Mouse (Mus musculus): ENCODE measurements around the gene Tsg101. TPM values are rescaled to one million over a fixed set of nuclear protein-coding genes. Genes with fewer than 3 reads are reported as not detected.
A peak's percentile ranks its signal among the peaks of the same experiment; 100 is the strongest.

The Tsg101 gene
- polyA plus RNA-seq, 1 experiment from 2014 or later: 322 TPM

DNA sequence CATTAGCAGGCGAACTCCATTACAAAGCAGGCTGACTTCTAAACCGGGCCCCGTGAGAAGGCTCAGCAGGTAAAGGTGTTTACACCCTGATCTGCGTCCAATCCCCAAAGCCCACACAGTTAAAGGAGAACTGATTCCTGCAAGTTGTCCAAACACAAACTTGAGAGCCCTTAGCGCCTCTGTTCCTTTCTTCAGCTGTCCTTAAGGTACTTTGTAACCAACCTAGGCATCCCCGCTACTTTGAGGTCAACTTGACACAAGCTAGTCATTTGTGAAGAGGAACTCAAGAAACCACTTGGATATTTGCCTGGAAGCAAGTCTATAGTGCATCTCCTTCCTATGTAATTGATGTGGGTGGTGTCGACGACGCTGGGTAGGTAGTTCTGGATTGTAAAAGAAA lies 62.3 kb downstream of the Tsg101 start:
- H3K4me3 ChIP-seq (ENCODE audit: low read depth, low read length): no peak overlapping the region
- DNase-seq (ENCODE audit: low spot score) (no peak), ATAC-seq (replicated peaks; ENCODE audit: low FRiP score) (no peak)
- no peak overlapping the region for H3K9ac ChIP-seq (ENCODE audit: low read length)
- no peaks in the 10 kb centered on the region for H3K9me3 ChIP-seq (ENCODE audit: control insufficient read depth, low read length)
- H3K27me3 ChIP-seq (ENCODE audit: control insufficient read depth, insufficient read depth, low read length): no peaks in the 10 kb centered on the region
- peaks cover 7% of the 10 kb centered on the region for H3K36me3 ChIP-seq (ENCODE audit: control insufficient read depth, insufficient read depth, low read length)
- no peak overlapping the region for H3K27ac ChIP-seq (ENCODE audit: low read depth, low read length)
- 82% methylated on average over 9 of the region's 9 CpGs for WGBS
- H3K4me2 ChIP-seq (ENCODE audit: low read depth, low read length, severe bottlenecking): no peak overlapping the region
- no peaks in the 10 kb centered on the region for H3K4me1 ChIP-seq (replicated peaks; ENCODE audit: control insufficient read depth, insufficient read depth, low read length)

DNA sequence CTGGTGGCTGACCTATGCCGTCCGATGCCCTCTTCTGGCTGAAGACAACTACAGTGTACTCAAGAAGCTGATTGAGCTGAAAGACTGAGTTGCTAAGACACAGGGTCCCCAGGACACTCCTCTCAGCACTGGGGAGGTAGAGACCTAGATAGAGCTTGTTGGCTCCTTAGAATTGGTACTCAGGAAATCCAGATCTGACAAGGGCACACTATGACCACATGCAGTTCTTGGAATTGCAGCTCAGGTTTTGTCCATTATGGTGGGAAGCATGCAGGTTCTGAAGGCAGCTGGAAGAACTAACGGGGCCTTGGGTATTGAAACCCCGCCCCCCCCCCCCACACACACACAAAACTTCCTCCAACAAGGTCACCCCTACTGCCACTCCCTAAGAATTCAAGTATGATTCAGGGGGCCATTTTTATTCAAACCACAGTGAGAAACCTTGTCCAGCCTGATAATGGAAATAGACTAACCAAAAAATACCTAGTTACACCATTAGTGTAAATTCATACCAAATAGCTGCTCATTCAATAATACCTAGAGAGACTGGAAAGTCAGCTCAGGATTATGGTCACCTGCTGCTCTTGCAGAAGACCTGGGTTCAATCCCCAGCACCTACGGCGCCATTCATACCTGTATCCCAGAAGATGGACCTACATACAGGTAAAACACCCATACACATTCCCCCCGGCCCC lies 63.8 kb downstream of the Tsg101 start:
- ATAC-seq (replicated peaks; ENCODE audit: low FRiP score) (no peak), DNase-seq (ENCODE audit: low spot score) (no peak)
- no peaks in the 10 kb centered on the region for H3K9me3 ChIP-seq (ENCODE audit: control insufficient read depth, low read length)
- H3K36me3 ChIP-seq (ENCODE audit: control insufficient read depth, insufficient read depth, low read length): peaks cover 9% of the 10 kb centered on the region
- no peak overlapping the region for H3K9ac ChIP-seq (ENCODE audit: low read length)
- H3K27me3 ChIP-seq (ENCODE audit: control insufficient read depth, insufficient read depth, low read length): no peaks in the 10 kb centered on the region
- no peaks in the 10 kb centered on the region for H3K4me1 ChIP-seq (replicated peaks; ENCODE audit: control insufficient read depth, insufficient read depth, low read length)
- WGBS: 73% methylated on average over 7 of the region's 7 CpGs
- H3K27ac ChIP-seq (ENCODE audit: low read depth, low read length): no peak overlapping the region
- H3K4me2 ChIP-seq (ENCODE audit: low read depth, low read length, severe bottlenecking): no peak overlapping the region
- H3K4me3 ChIP-seq (ENCODE audit: low read depth, low read length): no peak overlapping the region

DNA sequence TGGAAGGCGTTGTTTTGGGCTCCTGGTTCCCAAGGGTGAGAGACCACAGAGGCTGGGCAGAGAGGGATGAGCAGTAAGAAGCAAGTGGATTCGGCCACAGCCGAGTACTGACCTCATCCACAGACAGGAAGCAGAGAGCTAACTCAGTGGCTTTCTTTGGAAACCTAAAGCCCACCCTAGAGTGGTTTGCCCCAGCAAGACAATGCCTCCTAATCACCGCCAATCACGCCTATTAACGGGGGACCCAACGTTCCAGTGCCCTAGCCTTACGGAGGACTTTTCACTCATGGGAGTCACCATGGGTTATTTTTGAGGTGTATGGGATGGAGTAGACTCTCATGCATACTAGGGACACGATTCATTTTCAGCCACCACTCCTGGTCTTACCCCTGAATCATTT lies 66.4 kb downstream of the Tsg101 start:
- ATAC-seq (replicated peaks; ENCODE audit: low FRiP score) (no peak), DNase-seq (ENCODE audit: low spot score) (no peak)
- no peaks in the 10 kb centered on the region for H3K27me3 ChIP-seq (ENCODE audit: control insufficient read depth, insufficient read depth, low read length)
- no peaks in the 10 kb centered on the region for H3K4me1 ChIP-seq (replicated peaks; ENCODE audit: control insufficient read depth, insufficient read depth, low read length)
- 83% methylated on average over 9 of the region's 9 CpGs for WGBS
- no peaks in the 10 kb centered on the region for H3K9me3 ChIP-seq (ENCODE audit: control insufficient read depth, low read length)
- no peak overlapping the region for H3K27ac ChIP-seq (ENCODE audit: low read depth, low read length)
- no peak overlapping the region for H3K4me2 ChIP-seq (ENCODE audit: low read depth, low read length, severe bottlenecking)
- peaks cover 17% of the 10 kb centered on the region for H3K36me3 ChIP-seq (ENCODE audit: control insufficient read depth, insufficient read depth, low read length)
- no peak overlapping the region for H3K4me3 ChIP-seq (ENCODE audit: low read depth, low read length)
- no peak overlapping the region for H3K9ac ChIP-seq (ENCODE audit: low read length)

DNA sequence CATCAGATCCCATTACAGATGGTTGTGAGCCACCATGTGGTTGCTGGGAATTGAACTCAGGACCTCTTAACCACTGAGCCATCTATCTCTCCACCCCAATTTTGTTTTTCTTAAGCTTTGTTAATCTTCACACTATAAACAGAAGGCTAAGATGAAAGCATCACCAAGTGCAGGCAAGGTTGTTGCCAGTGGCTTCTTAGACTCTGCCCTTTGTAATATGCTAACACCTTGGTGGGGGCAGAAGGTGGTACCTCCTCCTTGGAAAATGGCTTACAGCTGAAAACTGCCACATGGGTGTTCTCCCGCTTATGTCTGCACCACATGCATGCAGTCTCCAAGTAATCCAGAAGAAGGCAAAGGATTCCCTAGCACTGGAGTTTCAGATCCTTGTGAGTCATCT lies 67.1 kb downstream of the Tsg101 start:
- Histone ChIP-seq H3K27ac (ENCODE audit: low read depth, low read length) (no peak overlapping the region), H3K4me2 (ENCODE audit: low read depth, low read length, severe bottlenecking) (no peak overlapping the region), H3K9ac (ENCODE audit: low read length) (no peak overlapping the region), H3K36me3 (ENCODE audit: control insufficient read depth, insufficient read depth, low read length) (peaks cover 17% of the 10 kb centered on the region), H3K27me3 (ENCODE audit: control insufficient read depth, insufficient read depth, low read length) (no peaks in the 10 kb centered on the region), H3K9me3 (ENCODE audit: control insufficient read depth, low read length) (no peaks in the 10 kb centered on the region), H3K4me3 (ENCODE audit: low read depth, low read length) (no peak overlapping the region), H3K4me1 (replicated peaks; ENCODE audit: control insufficient read depth, insufficient read depth, low read length) (no peaks in the 10 kb centered on the region)
- DNase-seq (ENCODE audit: low spot score) (no peak), ATAC-seq (replicated peaks; ENCODE audit: low FRiP score) (no peak)
- WGBS: 93% methylated on average over 1 of the region's 1 CpGs

DNA sequence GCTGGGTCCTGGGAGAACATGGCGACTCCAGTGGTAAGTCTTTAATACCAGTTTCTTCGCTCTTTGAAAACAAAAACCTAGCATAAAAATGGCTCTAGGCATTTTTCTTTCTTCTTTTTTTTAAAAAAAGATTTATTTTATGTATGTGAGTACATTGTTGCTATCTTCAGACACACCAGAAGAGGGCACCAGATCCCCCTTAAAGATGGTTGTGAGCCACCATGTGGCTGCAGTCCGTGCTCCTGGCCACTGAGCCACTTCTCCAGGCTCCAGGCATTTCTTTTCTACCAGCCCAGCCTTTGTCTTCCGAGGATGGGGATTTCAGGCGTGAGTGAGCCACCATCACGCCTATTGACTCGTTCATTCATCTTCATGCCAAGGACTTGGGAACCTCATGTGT lies 68.7 kb downstream of the Tsg101 start:
- Histone ChIP-seq H3K4me2 (ENCODE audit: low read depth, low read length, severe bottlenecking) (no peak overlapping the region), H3K9ac (ENCODE audit: low read length) (no peak overlapping the region), H3K4me3 (ENCODE audit: low read depth, low read length) (no peak overlapping the region), H3K27me3 (ENCODE audit: control insufficient read depth, insufficient read depth, low read length) (no peaks in the 10 kb centered on the region), H3K36me3 (ENCODE audit: control insufficient read depth, insufficient read depth, low read length) (peaks cover 17% of the 10 kb centered on the region), H3K4me1 (replicated peaks; ENCODE audit: control insufficient read depth, insufficient read depth, low read length) (peaks cover 4% of the 10 kb centered on the region; the same call in 1 of the 2 replicates), H3K9me3 (ENCODE audit: control insufficient read depth, low read length) (no peaks in the 10 kb centered on the region), H3K27ac (ENCODE audit: low read depth, low read length) (no peak overlapping the region)
- 61% methylated on average over 7 of the region's 7 CpGs for WGBS
- DNase-seq (ENCODE audit: low spot score) (no peak), ATAC-seq (replicated peaks; ENCODE audit: low FRiP score) (no peak)

DNA sequence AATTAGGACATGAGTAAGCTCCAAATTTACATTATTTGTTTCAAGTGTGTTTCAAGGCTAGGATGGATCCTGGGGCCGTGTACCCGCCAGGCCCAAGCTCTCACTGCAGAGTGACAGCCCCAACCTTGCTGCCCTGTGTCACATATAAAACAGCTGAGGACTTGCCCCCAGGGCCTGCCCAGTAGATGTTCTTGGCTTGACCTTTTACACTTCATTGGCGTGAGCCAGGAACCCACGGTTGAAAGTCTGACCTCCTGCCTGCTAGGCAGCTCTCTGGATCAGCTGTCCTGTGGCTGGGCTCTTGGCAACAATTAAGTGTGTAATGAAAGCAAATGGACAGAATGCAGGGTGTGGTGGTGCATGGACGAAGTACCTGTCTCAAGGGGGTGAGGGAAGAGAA lies 70.5 kb downstream of the Tsg101 start:
- DNase-seq (ENCODE audit: low spot score): no peak
- whole genome bisulfite sequencing: 81% methylated on average over 5 of the region's 5 CpGs
- ATAC-seq (replicated peaks; ENCODE audit: low FRiP score): no peak
- Histone ChIP-seq H3K9ac (ENCODE audit: low read length) (no peak overlapping the region), H3K9me3 (ENCODE audit: control insufficient read depth, low read length) (no peaks in the 10 kb centered on the region), H3K4me3 (ENCODE audit: low read depth, low read length) (no peak overlapping the region), H3K4me2 (ENCODE audit: low read depth, low read length, severe bottlenecking) (no peak overlapping the region), H3K27me3 (ENCODE audit: control insufficient read depth, insufficient read depth, low read length) (no peaks in the 10 kb centered on the region), H3K36me3 (ENCODE audit: control insufficient read depth, insufficient read depth, low read length) (peaks cover 14% of the 10 kb centered on the region), H3K4me1 (replicated peaks; ENCODE audit: control insufficient read depth, insufficient read depth, low read length) (peaks cover 8% of the 10 kb centered on the region; the same call in 1 of the 2 replicates), H3K27ac (ENCODE audit: low read depth, low read length) (no peak overlapping the region)

DNA sequence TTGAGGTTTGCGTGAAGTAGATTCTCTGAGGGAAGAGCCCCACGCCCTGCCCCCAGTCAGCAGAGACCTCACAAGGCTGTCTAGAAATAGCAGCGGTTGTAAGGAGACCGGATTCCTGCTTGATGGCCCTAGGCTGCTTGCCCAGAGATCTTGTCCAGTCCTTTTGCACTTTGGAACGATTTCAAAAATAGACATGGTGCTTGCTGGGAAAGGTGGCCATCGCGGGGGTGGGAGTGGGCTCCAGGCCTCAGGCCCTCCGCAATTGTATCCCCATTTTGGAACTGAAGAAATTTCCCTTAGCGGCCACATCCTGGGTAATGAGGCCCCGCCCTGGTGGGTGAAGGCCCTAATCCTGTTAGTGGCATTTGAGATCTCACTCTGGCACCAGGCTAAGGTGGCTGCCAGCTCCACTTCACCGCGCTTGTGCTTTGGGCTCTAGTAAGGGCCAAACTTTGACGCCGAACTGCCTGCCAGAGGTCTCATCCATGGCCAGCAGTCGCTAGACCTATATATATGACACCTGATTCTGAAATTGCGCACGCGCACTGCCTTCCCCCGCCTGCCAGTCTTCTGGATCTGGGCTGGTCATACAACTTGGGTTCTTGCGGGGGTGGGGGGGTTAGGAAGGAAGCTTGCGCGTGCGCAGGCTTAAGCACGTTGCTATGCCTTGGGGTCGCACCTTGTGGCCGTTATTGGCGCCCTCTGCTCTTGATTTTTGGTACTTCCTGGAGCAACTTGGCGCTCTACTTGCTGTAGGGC lies 73.1 kb downstream of the Tsg101 start:
- peaks cover 8% of the 10 kb centered on the region; the same call in 1 of the 2 replicates for H3K4me1 ChIP-seq (replicated peaks; ENCODE audit: control insufficient read depth, insufficient read depth, low read length)
- peak overlapping the region; percentile 83 for H3K4me2 ChIP-seq (ENCODE audit: low read depth, low read length, severe bottlenecking)
- peak overlapping the region; percentile 81 for H3K27ac ChIP-seq (ENCODE audit: low read depth, low read length)
- H3K36me3 ChIP-seq (ENCODE audit: control insufficient read depth, insufficient read depth, low read length): peaks cover 8% of the 10 kb centered on the region
- ATAC-seq (replicated peaks; ENCODE audit: low FRiP score): peak; percentile 47
- peak; percentile 86 for DNase-seq (ENCODE audit: low spot score)
- WGBS: 1% methylated on average over 28 of the region's 28 CpGs
- peak overlapping the region; percentile 96 for H3K9ac ChIP-seq (ENCODE audit: low read length)
- no peaks in the 10 kb centered on the region for H3K9me3 ChIP-seq (ENCODE audit: control insufficient read depth, low read length)
- no peaks in the 10 kb centered on the region for H3K27me3 ChIP-seq (ENCODE audit: control insufficient read depth, insufficient read depth, low read length)
- H3K4me3 ChIP-seq (ENCODE audit: low read depth, low read length): peak overlapping the region; percentile 92

DNA sequence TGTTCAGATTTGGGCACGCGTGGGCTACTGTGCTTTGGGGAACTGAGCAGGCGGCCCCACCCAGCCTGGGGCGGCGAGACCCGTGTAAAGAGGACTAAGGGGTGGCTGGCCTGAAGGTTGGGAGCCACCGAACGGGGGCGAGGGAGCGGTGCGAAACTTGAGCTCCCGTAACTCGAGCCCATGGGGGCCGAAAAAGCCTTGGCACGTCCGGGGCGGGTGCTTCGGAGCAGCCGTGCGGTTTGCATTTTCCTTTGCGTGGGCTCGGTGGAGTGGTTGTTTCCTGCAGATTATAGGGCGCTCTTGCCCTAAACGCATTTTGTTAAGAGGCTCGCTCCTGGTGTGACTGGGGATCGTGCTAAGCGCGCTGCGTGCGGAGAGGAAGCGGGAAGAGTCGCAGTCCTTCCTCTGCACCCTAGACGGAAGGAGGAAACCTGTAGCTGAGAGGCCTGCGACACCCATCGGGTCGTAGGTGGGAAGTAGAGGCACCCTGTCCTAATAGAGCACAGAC lies 73.7 kb downstream of the Tsg101 start:
- no peak for DNase-seq (ENCODE audit: low spot score)
- ATAC-seq (replicated peaks; ENCODE audit: low FRiP score): peak; percentile 4; the same call in 1 of the 2 replicates
- peaks cover 8% of the 10 kb centered on the region; the same call in 1 of the 2 replicates for H3K4me1 ChIP-seq (replicated peaks; ENCODE audit: control insufficient read depth, insufficient read depth, low read length)
- H3K9ac ChIP-seq (ENCODE audit: low read length): peak overlapping the region; percentile 96
- H3K36me3 ChIP-seq (ENCODE audit: control insufficient read depth, insufficient read depth, low read length): peaks cover 8% of the 10 kb centered on the region
- H3K27ac ChIP-seq (ENCODE audit: low read depth, low read length): peak overlapping the region; percentile 81
- WGBS: under 1% methylated on average over 35 of the region's 36 CpGs
- H3K4me2 ChIP-seq (ENCODE audit: low read depth, low read length, severe bottlenecking): peak overlapping the region; percentile 83
- H3K27me3 ChIP-seq (ENCODE audit: control insufficient read depth, insufficient read depth, low read length): no peaks in the 10 kb centered on the region
- peak overlapping the region; percentile 92 for H3K4me3 ChIP-seq (ENCODE audit: low read depth, low read length)
- no peaks in the 10 kb centered on the region for H3K9me3 ChIP-seq (ENCODE audit: control insufficient read depth, low read length)

All from forebrain, embryonic 11.5 days (tissue).